Mouse (Mus musculus): ENCODE data around the gene Tmem59l.

GRCm38 (mm10) chr8:70457882-70458281 is 29.3 kb downstream of the Tmem59l start:
- TF ChIP-seq CTCF (IDR thresholded peaks at IDR 0.05; ENCODE audit: extremely low read depth, insufficient read depth, low read length) (no peak), POLR2A (IDR thresholded peaks at IDR 0.05; ENCODE audit: extremely low read depth, insufficient read depth, low read length) (no peak)

Measured in cortical plate, adult 2 months (tissue).